Mouse (Mus musculus) CH12.LX (cell line): ENCODE results near the gene B3gnt3.

Experiments used
- BHLHE40 ChIP-seq: IDR thresholded peaks from 2 replicates; pipeline ENCODE4 v1.6.1; 2011; ENCODE audit warnings: mild to moderate bottlenecking, low read depth, low read length, improper control_type of control experiment
- CTCF ChIP-seq, 2 experiments: IDR thresholded peaks in 1 of 2; conservative IDR thresholded peaks in 1 of 2; 2 replicates each; pipeline ENCODE4 v1.5.1; 2011 to 2012; ENCODE audit warnings: low read depth in 2 of 2, low read length in 2 of 2, improper control_type of control experiment in 1 of 2, inconsistent platforms in 1 of 2, mild to moderate bottlenecking in 1 of 2, moderate library complexity in 1 of 2
- E2F4 ChIP-seq: IDR thresholded peaks from 2 replicates; pipeline ENCODE4 v1.6.1; 2011; ENCODE audit warnings: low read depth, low read length, improper control_type of control experiment; ENCODE audit not compliant: insufficient replicate concordance
- KAT2A ChIP-seq: IDR thresholded peaks from 2 replicates; pipeline ENCODE4 v1.6.1; 2012; ENCODE audit warnings: low read length, improper control_type of control experiment, inconsistent platforms; ENCODE audit not compliant: insufficient replicate concordance
- POLR2A ChIP-seq: IDR thresholded peaks from 2 replicates; pipeline ENCODE4 v1.6.1; 2011; ENCODE audit warnings: low read depth, mild to moderate bottlenecking, improper control_type of control experiment, low read length
- ZC3H11A ChIP-seq: IDR thresholded peaks from 2 replicates; pipeline ENCODE4 v1.6.1; 2012; ENCODE audit warnings: low read depth, mild to moderate bottlenecking, inconsistent platforms, low read length, improper control_type of control experiment

DNA sequence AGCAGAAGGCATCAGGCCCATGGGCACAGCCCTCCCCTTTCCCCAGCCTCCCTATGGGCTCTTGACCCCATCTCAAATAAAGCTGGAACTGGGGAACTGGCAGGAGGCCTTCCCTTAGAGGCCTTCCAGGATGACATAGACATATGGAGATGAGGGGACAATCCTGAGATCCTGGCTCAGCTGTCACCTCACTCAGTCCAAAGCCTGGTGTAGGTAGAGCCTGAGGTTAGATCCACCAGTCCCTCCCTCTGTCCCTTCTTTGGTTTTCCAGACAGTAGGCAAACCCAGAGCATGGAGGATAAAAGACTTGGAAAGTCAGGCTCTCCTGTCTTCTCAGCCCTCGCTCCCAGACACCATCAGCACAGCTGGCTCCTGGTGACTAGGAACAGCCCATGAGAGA is 34.7 kb downstream of the B3gnt3 start:
- TF ChIP-seq E2F4, result no peak
- no peak for TF ChIP-seq CTCF (conservative IDR thresholded peaks at IDR 0.05 in 1 of 2, IDR thresholded peaks at IDR 0.05 in 1 of 2; ENCODE audit: low read depth in 2 of 2, low read length in 2 of 2)
- TF ChIP-seq POLR2A, result no peak
- no peak for TF ChIP-seq BHLHE40
- no peak for TF ChIP-seq KAT2A
- TF ChIP-seq ZC3H11A, result no peak
